Mouse (Mus musculus) common myeloid progenitor, adult 5-6 weeks (primary cell): ENCODE data around the gene Csrp1. TPM values are rescaled to one million over a fixed set of nuclear protein-coding genes. Genes with fewer than 3 reads are reported as not detected.

Experiments
- ATAC-seq: replicated peaks from 2 replicates; pipeline ENCODE4 v1.8.0; 2016; ENCODE audit warnings: low read depth, mild to moderate bottlenecking, moderate TSS enrichment, inconsistent platforms; ENCODE audit not compliant: poor library complexity, severe bottlenecking
- total RNA-seq: library from RNA; stranded (forward); fragments of 200-1000, 187-1606 nt; gene quantifications from 2 replicates; pipeline ENCODE4 v1.2.3, GENCODE M21; 2017

The Csrp1 gene
- 161 and 170 TPM in 2 replicates for total RNA-seq

- no peak for ATAC-seq
Measured at GRCm38 (mm10) chr1:135719983-135720382, at the start of gene Csrp1. Gene Csrp1, plus strand, starts transcription at chr1:135720061.

- peak; percentile 85 for ATAC-seq
Measured at GRCm38 (mm10) chr1:135670397-135671130, 49.3 kb upstream of the Csrp1 start.

- no peak for ATAC-seq
Measured at GRCm38 (mm10) chr1:135671406-135671805, 48.5 kb upstream of the Csrp1 start.

- no peak for ATAC-seq
Measured at GRCm38 (mm10) chr1:135671956-135672355, 47.9 kb upstream of the Csrp1 start.

GRCm38 (mm10) chr1:135672374-135672773 is 47.5 kb upstream of the Csrp1 start:
- ATAC-seq: no peak

- no peak for ATAC-seq
Measured at GRCm38 (mm10) chr1:135673423-135673822, 46.4 kb upstream of the Csrp1 start.

- ATAC-seq: peak; percentile 50
Measured at GRCm38 (mm10) chr1:135675449-135676129, 44.3 kb upstream of the Csrp1 start.

- ATAC-seq: no peak
Measured at GRCm38 (mm10) chr1:135676247-135676646, 43.6 kb upstream of the Csrp1 start.

- no peak for ATAC-seq
Measured at GRCm38 (mm10) chr1:135676938-135677682, 42.8 kb upstream of the Csrp1 start.

GRCm38 (mm10) chr1:135678145-135678544 is 41.7 kb upstream of the Csrp1 start:
- ATAC-seq: no peak

- peak; percentile 78 for ATAC-seq
Measured at GRCm38 (mm10) chr1:135680716-135681115, 39.1 kb upstream of the Csrp1 start.

- ATAC-seq: no peak
Measured at GRCm38 (mm10) chr1:135681122-135681521, 38.7 kb upstream of the Csrp1 start.

GRCm38 (mm10) chr1:135684895-135685294 is 35.0 kb upstream of the Csrp1 start:
- ATAC-seq: no peak

GRCm38 (mm10) chr1:135685316-135685715 is 34.5 kb upstream of the Csrp1 start:
- no peak for ATAC-seq

- peak; percentile 45 for ATAC-seq
Measured at GRCm38 (mm10) chr1:135686792-135687510, 32.9 kb upstream of the Csrp1 start.

GRCm38 (mm10) chr1:135687771-135688492 is 31.9 kb upstream of the Csrp1 start:
- peak; percentile 53 for ATAC-seq

GRCm38 (mm10) chr1:135688686-135689085 is 31.2 kb upstream of the Csrp1 start:
- peak; percentile 46 for ATAC-seq

- ATAC-seq: peak; percentile 27
Measured at GRCm38 (mm10) chr1:135690784-135691416, 29.0 kb upstream of the Csrp1 start.

GRCm38 (mm10) chr1:135691417-135691815 is 28.4 kb upstream of the Csrp1 start:
- no peak for ATAC-seq
